Mouse (Mus musculus): ENCODE measurements around the gene Rtp4. TPM values are rescaled to one million over a fixed set of nuclear protein-coding genes. Genes with fewer than 3 reads are reported as not detected.

Rtp4 gene
- polyA plus RNA-seq, 1 experiment from 2014 or later, result 5.2 TPM

DNA sequence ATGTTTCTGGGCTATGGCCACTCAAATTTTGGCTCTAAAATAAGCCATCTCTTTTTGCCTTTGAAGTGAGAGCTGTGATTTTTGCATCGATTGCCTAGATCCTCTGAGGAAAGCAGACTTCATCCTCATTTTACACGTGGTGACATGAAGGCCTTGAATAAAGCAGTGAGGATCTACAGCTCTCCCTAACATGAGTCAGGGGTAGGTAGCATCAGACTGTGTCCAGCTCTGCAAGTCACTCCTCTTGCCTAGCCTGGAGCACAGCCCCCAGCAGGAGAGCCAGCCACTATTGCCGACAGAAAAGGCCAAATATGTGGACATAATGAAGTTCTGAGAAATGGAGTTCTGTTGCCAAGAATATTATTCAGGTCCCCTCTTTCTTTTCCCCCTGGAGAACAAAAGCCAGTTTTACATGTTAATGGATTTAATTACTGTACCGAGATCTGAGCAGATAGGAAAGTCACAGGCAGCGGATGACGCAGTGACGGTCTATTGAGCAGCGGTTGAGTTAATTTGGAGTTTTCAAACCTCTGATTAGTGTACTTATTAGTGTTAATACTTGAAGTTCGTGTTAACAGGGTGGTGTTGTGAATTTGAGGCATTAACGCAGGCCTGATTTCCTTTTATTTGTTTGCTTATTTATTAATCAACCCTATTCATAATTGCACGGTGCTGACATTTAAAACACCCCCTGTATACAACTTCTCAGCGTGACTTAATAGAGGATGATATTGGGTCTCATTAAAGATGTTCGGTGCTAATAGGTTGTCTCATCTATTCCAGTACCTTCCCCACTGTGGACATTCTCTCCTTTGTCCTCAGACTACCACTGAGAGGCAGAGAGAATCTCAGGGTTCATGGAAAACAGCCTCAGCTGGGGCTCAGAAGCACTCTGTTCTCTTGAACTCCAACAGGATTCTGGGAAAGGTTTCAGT lies 139.8 kb downstream of the Rtp4 start:
- H3K4me1 ChIP-seq, result 0 out of 2 replicates have a peak, but pooled peaks cover 5% of the 10 kb centered on the region
- 52% methylated on average over 13 of the region's 13 CpGs for WGBS

More for the DNA sequence above, 139.8 kb downstream of the Rtp4 start:
- no peak overlapping the region for H3K27ac ChIP-seq (replicated peaks)
- ATAC-seq (ENCODE audit: low FRiP score), result 0 out of 2 replicates have a peak, but pooled peaks have one; percentile 31
- H3K27me3 ChIP-seq (replicated peaks), result no peaks in the 10 kb centered on the region
- no peak overlapping the region for H3K4me2 ChIP-seq
- no peaks in the 10 kb centered on the region for H3K9me3 ChIP-seq (replicated peaks)
- no peak overlapping the region for H3K4me3 ChIP-seq (replicated peaks)
- no peak overlapping the region for H3K9ac ChIP-seq (replicated peaks)
- no peaks in the 10 kb centered on the region for H3K36me3 ChIP-seq

Other genes starting within 250 kb of the Rtp4 start
- gene Rtp1, start 91.2 kb upstream of the Rtp4 start, polyA plus RNA-seq (2015; fragmentation: Nextera tagmentation; extraction: Ambion mirVana), result 0.08 TPM in 1 of 2 replicates, not detected in the other
- 23.0 and 25.6 TPM in 2 replicates for gene Masp1, start 524 bp downstream of the Rtp4 start, polyA plus RNA-seq (2015; fragmentation: Nextera tagmentation; extraction: Ambion mirVana)

Data from neural tube, embryonic 15.5 days (tissue).